In genomic region chr2:157613997-157614396, GRCm38 (mm10) we compare ENCODE assay signal across 11 mouse cellular contexts. TPM values are rescaled to one million over a fixed set of nuclear protein-coding genes. Genes with fewer than 3 reads are reported as not detected.
DNase-seq lines count a peak whose midpoint lies in the region; ATAC-seq and TF ChIP-seq lines count a peak whose summit lies in the region.
"Had no signal": no experiment of that assay in that cellular context is flagged by ENCODE, and none has a peak within 500 bp of the region (broad histone marks: within the 10 kb centered on the region; RNA-seq: fewer than 3 reads in every experiment).

No protein-coding gene starts in this region.

- no peaks in the 10 kb centered on the region for H3K9me3 ChIP-seq in forebrain, embryonic 13.5 days (replicated peaks)
- no peaks in the 10 kb centered on the region for H3K9me3 ChIP-seq in forebrain, embryonic 15.5 days
- H3K9me3 ChIP-seq in liver, embryonic 11.5 days (ENCODE audit: control insufficient read depth, low read length), result no peaks in the 10 kb centered on the region

- no peak for TF ChIP-seq POLR2A in heart, adult 2 months (IDR thresholded peaks at IDR 0.05; ENCODE audit: insufficient read depth, low read depth, low read length)

- TF ChIP-seq EP300 in heart, adult 2 months (IDR thresholded peaks at IDR 0.05; ENCODE audit: insufficient read depth, low read depth, low read length), result no peak

- WGBS in forebrain, embryonic 13.5 days, result 10% methylated on average over 10 of the region's 11 CpGs
- 14% methylated on average over 9 of the region's 11 CpGs for WGBS in forebrain, embryonic 15.5 days
- 9% methylated on average over 10 of the region's 11 CpGs for WGBS in liver, embryonic 11.5 days
- WGBS in heart, adult 2 months, result 20% methylated on average over 11 of the region's 11 CpGs

- DNase-seq in c-Kit-positive CD71-negative TER-119-negative erythroid progenitor cells, embryonic 14.5 days (ENCODE audit: low read depth), result peak; percentile 20
- DNase-seq in liver, embryonic 11.5 days (ENCODE audit: low spot score), result no peak
- DNase-seq in spleen, postnatal 36 days (ENCODE audit: low spot score in 2 of 2), result peak; percentile 43 to 59
- no peak for DNase-seq in heart, adult 2 months
- DNase-seq in lung, postnatal 14 days, result no peak
- no peak for DNase-seq in left cerebral cortex, adult 2 months (ENCODE audit: extremely low spot score in 1 of 2, low spot score in 2 of 2)
- DNase-seq: adrenal gland, adult 8-10 months; gastrocnemius, postnatal 25 days; kidney, adult 11 months had no signal

- H3K27ac ChIP-seq in forebrain, embryonic 13.5 days, result no peak overlapping the region
- no peak overlapping the region for H3K27ac ChIP-seq in forebrain, embryonic 15.5 days (replicated peaks)
- H3K27ac ChIP-seq in liver, embryonic 11.5 days (ENCODE audit: low read depth, low read length), result no peak overlapping the region
- H3K27ac ChIP-seq in heart, adult 2 months, result no peak overlapping the region
- no peak overlapping the region for H3K27ac ChIP-seq in left cerebral cortex, adult 2 months

- no peak for ATAC-seq in forebrain, embryonic 13.5 days
- no peak for ATAC-seq in forebrain, embryonic 15.5 days (replicated peaks)
- ATAC-seq in liver, embryonic 11.5 days (replicated peaks; ENCODE audit: low FRiP score), result no peak

- intact Hi-C loops in heart, adult 2 months (cut with DNase I), result no loop called here
- intact Hi-C loops in left cerebral cortex, adult 2 months (cut with DNase I), result no loop called here

- peak overlapping the region; percentile 40 for H3K9ac ChIP-seq in forebrain, embryonic 13.5 days
- no peak overlapping the region for H3K9ac ChIP-seq in forebrain, embryonic 15.5 days (replicated peaks)
- H3K9ac ChIP-seq in liver, embryonic 11.5 days (ENCODE audit: low read depth, low read length), result no peak overlapping the region
- H3K9ac ChIP-seq in heart, adult 2 months (ENCODE audit: low read depth, low read length), result no peak overlapping the region

- TF ChIP-seq CTCF in heart, adult 2 months (IDR thresholded peaks at IDR 0.05), result no peak
- TF ChIP-seq CTCF in left cerebral cortex, adult 2 months (IDR thresholded peaks at IDR 0.05), result no peak

- H3K27me3 ChIP-seq in forebrain, embryonic 13.5 days, result no peaks in the 10 kb centered on the region
- H3K27me3 ChIP-seq in forebrain, embryonic 15.5 days, result no peaks in the 10 kb centered on the region
- no peaks in the 10 kb centered on the region for H3K27me3 ChIP-seq in liver, embryonic 11.5 days (replicated peaks; ENCODE audit: control insufficient read depth, insufficient read depth, low read length)
- H3K27me3 ChIP-seq in heart, adult 2 months (ENCODE audit: control insufficient read depth, insufficient read depth, low read length), result no peaks in the 10 kb centered on the region

- peaks cover 10% of the 10 kb centered on the region for H3K4me1 ChIP-seq in forebrain, embryonic 13.5 days
- 0 out of 2 replicates have a peak, but pooled peaks cover 5% of the 10 kb centered on the region for H3K4me1 ChIP-seq in forebrain, embryonic 15.5 days
- H3K4me1 ChIP-seq in liver, embryonic 11.5 days (replicated peaks; ENCODE audit: control insufficient read depth, insufficient read depth, low read length), result peaks cover 4% of the 10 kb centered on the region
- no peaks in the 10 kb centered on the region for H3K4me1 ChIP-seq in heart, adult 2 months (ENCODE audit: control insufficient read depth, insufficient read depth, low read length)

- 0 out of 2 replicates have a peak overlapping the region, but pooled peaks have one; percentile 18 for H3K4me2 ChIP-seq in forebrain, embryonic 13.5 days
- H3K4me2 ChIP-seq in forebrain, embryonic 15.5 days (replicated peaks), result no peak overlapping the region
- peak overlapping the region; percentile 19; the same call in 1 of the 2 replicates for H3K4me2 ChIP-seq in liver, embryonic 11.5 days

- no peaks in the 10 kb centered on the region for H3K79me2 ChIP-seq in heart, adult 2 months (replicated peaks; ENCODE audit: control insufficient read depth, insufficient read depth, low read length)

- no peaks in the 10 kb centered on the region for H3K36me3 ChIP-seq in forebrain, embryonic 13.5 days (ENCODE audit: poor library complexity, severe bottlenecking)
- H3K36me3 ChIP-seq in forebrain, embryonic 15.5 days, result no peaks in the 10 kb centered on the region
- no peaks in the 10 kb centered on the region for H3K36me3 ChIP-seq in liver, embryonic 11.5 days (ENCODE audit: control insufficient read depth, insufficient read depth, low read length)
- no peaks in the 10 kb centered on the region for H3K36me3 ChIP-seq in heart, adult 2 months (ENCODE audit: control insufficient read depth, insufficient read depth, low read length)

- no peak overlapping the region for H3K4me3 ChIP-seq in forebrain, embryonic 13.5 days
- H3K4me3 ChIP-seq in forebrain, embryonic 15.5 days, result no peak overlapping the region
- H3K4me3 ChIP-seq in liver, embryonic 11.5 days (ENCODE audit: low read depth, low read length), result no peak overlapping the region; the same call in 1 of the 2 replicates
- no peak overlapping the region for H3K4me3 ChIP-seq in heart, adult 2 months
- no peak overlapping the region for H3K4me3 ChIP-seq in left cerebral cortex, adult 2 months

RNA-seq across cellular contexts. Expression of gene Blcap, which starts 42.9 kb away (rescaled TPM):
- 161 and 187 TPM in 2 replicates for polyA plus RNA-seq in forebrain, embryonic 13.5 days (2015; fragmentation: Nextera tagmentation; extraction: Ambion mirVana)
- 184 and 201 TPM in 2 replicates for polyA plus RNA-seq in forebrain, embryonic 15.5 days (2015; fragmentation: Nextera tagmentation; extraction: Ambion mirVana)
- 25.9 and 26.2 TPM in 2 replicates for polyA plus RNA-seq in liver, embryonic 11.5 days (2014; fragmentation: Nextera tagmentation; extraction: Ambion mirVana)
- total RNA-seq in heart, adult 2 months (2021), result 10 to 100 TPM; 54.3 to 55.6 TPM
- polyA plus RNA-seq in heart, adult 2 months (2012; rRNA removed), result 62.4 and 93.3 TPM in 2 replicates
- 100 to 1,000 TPM; 109 to 111 TPM for total RNA-seq in left cerebral cortex, adult 2 months (2021)

RNA-seq across cellular contexts. Expression of gene Nnat, which starts 54.1 kb away (rescaled TPM):
- polyA plus RNA-seq in forebrain, embryonic 13.5 days (2015; fragmentation: Nextera tagmentation; extraction: Ambion mirVana), result 6,508 and 7,407 TPM in 2 replicates
- polyA plus RNA-seq in forebrain, embryonic 15.5 days (2015; fragmentation: Nextera tagmentation; extraction: Ambion mirVana), result 6,946 and 7,065 TPM in 2 replicates
- polyA plus RNA-seq in liver, embryonic 11.5 days (2014; fragmentation: Nextera tagmentation; extraction: Ambion mirVana), result 143 and 171 TPM in 2 replicates
- under 1 TPM; 0.29 to 0.39 TPM for total RNA-seq in heart, adult 2 months (2021)
- polyA plus RNA-seq in heart, adult 2 months (2012; rRNA removed), result 6.0 TPM in 2 replicates
- total RNA-seq in left cerebral cortex, adult 2 months (2021), result 100 to 1,000 TPM; 225 to 280 TPM

Comparison
In these comparisons a context has a peak if more than half of its experiments do, and no peak if none do; other contexts are left out.
1. DNase-seq: peak in c-Kit-positive CD71-negative TER-119-negative erythroid progenitor cells, embryonic 14.5 days (single experiment) and spleen, postnatal 36 days (2 of 2); none in liver, embryonic 11.5 days (single experiment), heart, adult 2 months (0 of 2), lung, postnatal 14 days (single experiment) and left cerebral cortex, adult 2 months (0 of 2).
2. RNA of gene Nnat, which starts 54.1 kb away (polyA plus RNA-seq): 6,946 to 7,065 TPM in forebrain, embryonic 15.5 days and 6,508 to 7,407 TPM in forebrain, embryonic 13.5 days; 143 to 171 TPM in liver, embryonic 11.5 days and 6.0 TPM in heart, adult 2 months; every median in the first group is over 10 times any median in the second.